Mouse (Mus musculus) right cerebral cortex, postnatal 10 days (tissue): Measurements from ENCODE around the gene Clic3.
A peak's percentile ranks its signal among the peaks of the same experiment; 100 is the strongest.
"Not testable (repeated sequence)": the region's sequence is repeated elsewhere in the genome, so short reads cannot be mapped to it uniquely, and the experiment has no call there.

Experiments used
- DNase-seq, 2 experiments: peaks; one replicate each; pipeline ENCODE4 v3.0.0; 2021; ENCODE audit warnings: low spot score in 2 of 2

Clic3 gene

DNA sequence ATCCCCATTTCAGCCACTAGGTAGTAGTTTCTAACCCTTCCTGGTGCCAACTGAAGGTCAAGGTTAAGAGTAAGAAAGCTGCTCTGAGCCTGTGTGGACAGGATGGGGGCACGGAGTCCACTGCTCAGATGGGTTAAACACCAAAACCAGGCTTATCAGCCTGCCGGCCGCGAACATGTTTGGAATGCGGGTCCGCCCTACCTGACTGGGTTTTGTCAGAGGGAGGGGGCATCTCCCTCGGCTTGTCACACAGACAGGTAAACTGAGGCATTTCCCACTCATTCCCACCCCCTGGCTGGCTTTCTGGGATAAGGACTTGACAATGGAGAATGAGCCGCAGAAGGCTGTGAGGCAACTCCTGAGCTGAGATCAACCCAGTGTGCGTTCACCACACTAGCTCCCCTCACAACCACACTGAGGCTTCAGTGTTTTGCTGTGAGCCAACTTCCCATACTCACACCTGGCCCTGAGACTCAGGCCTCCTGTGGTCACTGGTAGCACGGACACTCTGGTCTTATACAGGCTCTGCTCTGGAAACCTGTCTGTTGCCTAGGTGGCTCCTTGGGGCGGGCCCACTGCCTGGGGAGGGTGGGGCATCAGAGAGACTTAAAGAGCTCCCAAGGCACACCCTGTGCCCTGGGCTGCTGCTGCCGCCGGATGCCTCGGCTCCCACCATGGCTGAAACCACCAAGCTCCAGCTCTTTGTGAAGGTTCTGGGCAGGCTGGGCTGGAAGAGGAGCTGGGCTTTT lies at the start of gene Clic3:
Clic3 (plus strand) TSS at position 634 of the 749 bp plus-strand sequence.
- DNase-seq = no peak

DNA sequence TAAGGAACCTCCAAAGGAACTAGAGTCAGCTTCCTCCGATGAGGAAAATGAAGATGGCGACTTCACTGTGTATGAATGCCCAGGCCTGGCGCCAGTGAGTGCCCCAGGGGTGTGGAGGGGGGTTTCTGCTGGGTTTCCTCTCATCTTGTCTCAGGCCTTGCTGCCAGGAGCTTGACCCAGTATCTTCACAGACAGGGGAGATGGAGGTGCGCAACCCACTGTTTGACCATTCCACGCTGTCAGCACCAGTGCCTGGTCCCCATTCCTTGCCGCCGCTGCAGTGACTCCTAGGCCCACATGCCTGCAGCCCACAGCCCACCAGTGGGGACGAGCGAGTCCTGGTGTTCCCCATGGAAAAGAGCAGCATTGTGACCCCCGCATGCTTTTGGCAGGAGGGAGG lies 47.7 kb upstream of the Clic3 start:
- DNase-seq = peak in 1 of 2 experiments; percentile 20

DNA sequence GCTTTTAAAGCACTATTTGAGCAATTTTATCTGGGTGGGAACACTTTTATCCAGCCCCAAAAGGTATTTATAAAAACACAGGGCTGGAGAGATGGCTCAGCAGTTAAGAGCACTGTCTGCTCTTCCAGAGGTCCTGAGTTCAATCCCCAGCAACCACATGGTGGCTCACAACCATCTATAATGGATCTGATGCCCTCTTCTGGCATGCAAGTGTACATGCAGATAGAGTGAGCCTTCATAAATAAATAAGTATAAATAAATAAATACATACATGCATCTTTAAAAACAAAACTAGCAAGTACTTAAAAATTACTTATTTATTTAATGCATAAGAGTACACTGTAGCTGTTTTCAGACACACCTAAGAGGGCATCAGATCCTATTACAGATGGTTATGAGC lies 43.2 kb upstream of the Clic3 start:
- not testable (repeated sequence) for DNase-seq

DNA sequence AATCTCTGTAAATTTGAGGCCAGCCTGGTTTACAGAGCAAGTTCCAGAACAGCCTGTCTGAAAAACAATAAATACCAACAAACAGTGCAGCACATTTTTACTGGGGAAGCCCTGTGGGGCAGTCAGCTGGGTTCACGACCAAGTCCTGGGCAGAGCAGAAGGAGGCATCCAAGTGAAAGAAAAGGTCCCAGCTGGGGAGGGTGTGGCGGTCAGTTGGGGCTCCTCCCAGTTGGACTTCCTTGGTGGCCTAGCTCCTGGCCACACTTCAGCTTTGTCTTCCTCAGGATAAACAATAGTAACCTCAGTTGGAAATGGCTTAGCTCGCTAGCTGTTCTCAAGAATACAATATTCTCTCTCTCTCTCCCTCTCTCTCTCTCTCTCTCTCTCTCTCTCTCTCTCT lies 39.2 kb upstream of the Clic3 start:
- no peak for DNase-seq

DNA sequence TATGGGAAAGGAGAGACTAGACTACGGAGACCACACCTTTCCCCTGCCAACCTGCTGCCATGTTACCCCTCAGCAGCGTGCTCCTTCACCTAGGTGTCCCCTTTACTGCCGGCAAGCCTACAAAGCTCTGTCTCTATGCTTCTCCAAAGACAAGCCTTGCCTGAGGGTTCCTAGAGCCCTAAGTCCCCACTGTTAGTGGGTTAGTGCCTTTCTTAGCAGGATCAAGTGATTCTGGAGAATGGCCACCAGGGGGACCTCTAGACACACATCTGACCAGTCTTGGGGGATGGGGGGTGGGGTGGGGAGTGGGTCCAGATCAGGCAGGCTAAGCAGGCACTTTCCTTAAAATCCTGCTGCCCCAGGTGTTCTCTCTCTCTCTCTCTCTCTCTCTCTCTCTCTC lies 34.7 kb upstream of the Clic3 start:
- DNase-seq = peak in 1 of 2 experiments; percentile 69

DNA sequence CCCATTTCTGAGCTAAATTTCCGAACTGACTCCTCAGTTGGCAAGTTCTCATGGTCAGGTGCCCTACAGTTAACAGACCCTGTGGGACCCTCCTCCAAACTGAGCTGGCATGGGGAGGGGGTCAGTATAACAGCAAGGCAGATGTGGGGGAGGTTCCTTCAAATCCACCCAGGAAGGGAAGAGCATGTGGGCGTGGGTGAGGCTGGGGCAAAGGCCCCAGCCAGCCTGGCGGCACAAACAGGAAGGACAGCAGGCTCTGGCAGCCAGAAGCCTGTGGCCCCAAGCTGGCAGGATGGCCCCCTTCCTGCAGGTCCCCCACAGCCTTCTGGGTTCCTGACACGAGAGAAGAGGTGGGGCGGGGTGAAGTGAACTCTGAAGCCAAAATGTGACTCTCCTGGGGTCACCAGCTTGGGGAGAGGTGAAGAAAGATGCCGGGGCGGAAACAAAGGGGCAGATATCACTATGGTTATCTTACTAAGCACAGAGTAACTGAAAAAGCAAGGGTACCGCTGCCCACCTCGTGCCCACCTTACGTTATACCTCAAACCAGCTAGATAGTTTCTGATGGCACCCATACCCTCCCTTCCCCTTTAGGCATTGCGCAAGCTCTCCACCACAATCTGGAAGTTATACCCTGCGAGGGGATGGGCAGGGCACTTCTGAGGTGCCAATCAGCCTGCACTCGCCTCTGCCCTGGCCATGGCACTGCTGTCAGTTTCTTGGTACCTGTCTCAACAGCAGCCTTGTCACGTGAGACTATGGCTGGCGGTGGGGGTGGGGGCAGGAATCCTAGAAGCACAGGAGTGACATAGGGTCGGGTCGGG lies 33.8 kb upstream of the Clic3 start, which contains the start of gene Fut7:
Fut7 (plus strand) TSS at position 681 of the 824 bp plus-strand sequence.
- DNase-seq = no peak

DNA sequence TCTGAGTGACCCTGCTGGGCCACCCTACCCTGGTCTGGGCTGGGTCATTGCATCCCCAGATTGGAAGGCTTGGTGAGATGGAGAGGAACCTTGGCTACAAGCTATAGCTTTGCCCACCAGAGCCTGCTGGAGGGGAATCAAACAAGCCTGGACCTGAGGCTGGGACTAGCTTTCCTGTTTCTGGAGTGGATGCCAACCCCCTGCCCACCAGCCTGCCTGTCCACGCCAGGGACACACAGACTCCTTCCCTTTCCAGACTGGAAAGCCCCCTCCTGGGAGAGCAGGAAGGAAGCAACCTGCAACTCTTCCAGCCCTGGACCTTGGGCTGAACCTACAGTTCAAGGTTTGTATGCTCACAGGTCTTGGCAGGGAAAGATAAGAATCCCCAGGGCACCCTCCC lies 33.0 kb upstream of the Clic3 start:
- DNase-seq = no peak

DNA sequence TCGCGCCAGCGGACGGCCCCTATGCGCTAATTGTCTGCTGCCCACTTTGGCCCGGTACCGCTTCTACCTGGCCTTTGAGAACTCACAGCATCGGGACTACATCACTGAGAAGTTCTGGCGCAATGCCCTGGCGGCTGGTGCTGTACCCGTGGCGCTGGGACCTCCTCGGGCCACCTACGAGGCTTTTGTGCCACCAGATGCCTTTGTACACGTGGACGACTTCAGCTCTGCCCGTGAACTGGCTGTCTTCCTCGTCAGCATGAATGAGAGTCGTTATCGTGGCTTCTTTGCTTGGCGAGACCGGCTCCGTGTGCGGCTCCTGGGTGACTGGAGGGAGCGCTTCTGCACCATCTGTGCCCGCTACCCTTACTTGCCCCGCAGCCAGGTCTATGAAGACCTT lies 31.2 kb upstream of the Clic3 start:
- DNase-seq = no peak

DNA sequence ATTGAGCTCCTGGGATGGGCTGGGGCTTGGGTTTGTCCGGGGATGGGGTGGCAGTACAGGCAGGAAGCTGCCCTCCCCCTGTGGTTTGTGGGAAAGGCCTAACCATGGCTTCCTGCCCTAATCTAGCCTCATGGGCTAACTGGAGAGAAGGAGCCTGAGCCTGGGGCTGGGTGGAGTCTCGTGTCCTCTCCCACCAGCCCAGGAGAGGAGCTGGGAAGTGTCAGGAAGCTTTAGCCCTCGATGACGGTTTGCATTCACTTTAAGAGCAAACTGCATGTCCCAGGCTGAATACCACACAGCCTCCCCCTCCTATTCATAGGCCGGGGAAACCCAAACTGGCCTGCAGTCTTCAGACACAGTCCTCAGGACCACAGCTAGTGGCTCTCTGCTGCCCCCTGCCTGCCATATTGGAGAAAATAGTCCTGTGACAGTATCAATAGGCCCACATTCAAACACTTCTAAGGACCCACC lies 29.9 kb upstream of the Clic3 start:
- peak; percentile 79 to 85 for DNase-seq

DNA sequence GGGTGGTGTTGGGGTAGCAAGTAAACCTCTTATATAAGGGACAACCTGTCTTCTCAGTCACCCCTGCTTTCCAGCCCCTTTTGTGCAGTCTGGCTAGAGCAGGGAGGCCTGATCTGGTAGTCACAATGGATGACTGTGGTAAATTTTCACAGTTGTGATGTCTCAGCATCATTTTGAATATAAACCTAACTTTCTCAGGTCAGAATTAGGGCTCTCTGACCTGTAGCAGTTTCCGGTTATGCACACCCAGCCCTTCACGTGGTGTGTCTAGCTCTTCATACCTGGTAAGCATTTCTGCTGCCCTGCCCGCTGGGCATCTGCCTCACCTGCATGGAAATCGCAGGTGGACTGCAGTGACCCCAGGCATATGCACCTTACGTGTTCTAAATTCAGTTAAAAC lies 29.4 kb upstream of the Clic3 start:
- DNase-seq = no peak

DNA sequence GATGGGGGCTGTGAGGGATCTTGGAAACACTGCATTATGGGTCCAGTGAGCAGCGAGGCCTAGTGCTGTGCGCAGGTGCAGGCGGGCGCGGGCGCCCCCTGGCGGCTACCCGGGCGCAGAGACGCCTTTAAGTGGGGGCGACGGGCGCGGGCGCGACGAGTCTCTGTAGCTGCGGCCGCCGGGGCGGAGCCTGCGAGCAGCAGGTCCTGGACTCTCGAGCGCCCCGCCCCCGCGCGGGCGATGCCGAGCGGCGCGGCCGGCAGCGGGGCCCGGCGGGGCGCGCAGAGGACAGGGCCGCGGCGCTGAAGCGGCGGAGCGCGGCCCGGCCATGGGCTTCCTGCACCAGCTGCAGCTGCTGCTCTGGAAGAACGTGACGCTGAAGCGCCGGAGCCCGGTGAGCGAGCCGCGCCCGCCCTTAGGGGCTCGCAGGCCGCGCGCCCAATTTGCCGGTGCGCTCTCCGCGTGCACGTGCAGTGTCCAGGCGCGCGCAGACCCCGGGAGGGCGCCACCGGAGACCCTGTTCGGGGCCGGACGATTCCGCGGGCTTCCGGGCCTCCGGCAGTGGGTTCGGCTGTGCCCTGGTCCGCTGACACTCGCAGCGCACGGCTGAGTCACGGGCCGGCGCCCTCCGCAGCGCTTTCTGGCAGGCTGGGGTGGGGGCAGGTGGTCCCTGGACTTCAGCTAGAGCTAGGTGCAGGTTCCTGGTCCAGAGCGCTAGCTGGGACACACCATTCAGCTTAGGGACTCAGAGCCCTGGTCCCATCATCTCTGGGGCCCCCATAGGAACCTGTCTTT lies 28.0 kb upstream of the Clic3 start, which contains the start of gene Abca2:
Abca2 (plus strand) TSS at position 262 of the 795 bp plus-strand sequence.
- peak; percentile 96 for DNase-seq

DNA sequence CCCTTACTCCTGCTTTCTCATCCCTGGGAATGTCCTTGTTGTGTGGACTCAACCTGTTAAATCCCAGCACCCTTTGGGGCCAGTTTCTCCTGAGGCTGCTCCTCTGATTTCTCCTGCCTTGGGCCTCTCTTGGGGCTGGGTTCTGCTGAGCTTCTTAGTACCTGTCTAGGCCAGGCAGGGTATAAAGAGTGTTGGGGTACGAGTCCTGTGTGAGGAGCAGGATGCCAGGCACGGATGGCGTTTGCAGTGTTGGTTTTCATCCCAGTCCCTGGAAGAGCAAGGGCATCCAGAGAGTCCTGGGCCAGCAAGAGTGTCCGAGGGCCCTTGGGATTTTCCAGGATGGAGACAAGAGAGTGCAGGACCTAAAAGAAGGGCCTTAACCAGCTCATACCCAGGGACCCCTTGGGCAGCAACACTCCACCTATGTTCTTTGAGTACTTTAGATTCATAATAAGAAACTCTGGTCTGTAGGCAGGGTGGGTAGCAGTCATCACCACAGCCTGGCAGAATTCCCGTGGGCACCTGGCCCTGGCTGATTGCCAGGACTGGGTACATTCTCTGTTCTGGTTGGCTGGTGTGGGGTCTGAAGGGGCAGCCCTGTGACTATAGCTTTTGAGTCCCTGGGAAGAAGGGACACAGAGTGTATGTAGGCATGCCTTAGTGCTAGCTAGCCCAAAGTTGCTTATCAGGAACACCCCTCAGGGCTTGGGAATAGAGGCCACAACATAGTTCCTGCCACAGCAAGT lies 27.0 kb upstream of the Clic3 start:
- DNase-seq = no peak

DNA sequence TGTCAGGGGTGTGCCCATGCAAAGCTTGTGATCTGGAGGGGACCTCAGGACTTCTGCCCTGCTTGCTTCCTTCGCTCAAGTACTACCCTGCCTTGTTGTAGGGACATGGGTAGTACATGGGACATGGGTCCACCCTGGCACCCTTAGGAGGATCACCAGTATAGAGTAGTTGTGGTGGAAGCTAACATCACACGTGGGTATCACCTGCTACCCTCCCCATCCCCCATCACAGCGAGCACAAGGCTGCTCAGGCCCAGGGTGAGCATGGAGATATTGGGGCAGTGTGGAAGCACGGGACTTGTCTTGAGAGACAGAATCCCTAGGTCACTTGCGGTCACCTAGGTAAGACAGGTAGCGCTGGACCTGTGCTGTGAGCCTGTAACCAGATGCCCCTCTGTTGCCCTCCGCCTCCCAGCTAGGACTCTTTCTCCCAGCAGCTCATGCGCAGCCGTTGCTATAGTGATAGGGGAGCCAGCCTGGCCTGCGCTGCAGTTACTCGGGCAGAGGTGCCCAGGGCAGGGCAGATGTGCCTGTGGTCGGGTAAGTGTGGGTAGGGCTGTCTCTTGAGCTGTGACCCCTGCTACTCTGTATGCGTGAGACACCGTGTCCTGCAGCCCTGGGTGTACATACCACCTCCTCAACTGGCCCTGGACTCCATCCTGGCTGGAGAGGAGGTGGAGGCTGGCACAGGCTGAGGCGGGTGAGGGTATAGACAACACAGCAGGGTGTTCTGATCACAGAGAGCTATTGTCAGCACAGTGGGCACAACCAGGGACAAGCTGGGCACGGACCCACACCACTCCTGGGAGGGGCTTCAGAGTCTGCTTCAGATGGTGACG lies 26.0 kb upstream of the Clic3 start:
- no peak for DNase-seq

DNA sequence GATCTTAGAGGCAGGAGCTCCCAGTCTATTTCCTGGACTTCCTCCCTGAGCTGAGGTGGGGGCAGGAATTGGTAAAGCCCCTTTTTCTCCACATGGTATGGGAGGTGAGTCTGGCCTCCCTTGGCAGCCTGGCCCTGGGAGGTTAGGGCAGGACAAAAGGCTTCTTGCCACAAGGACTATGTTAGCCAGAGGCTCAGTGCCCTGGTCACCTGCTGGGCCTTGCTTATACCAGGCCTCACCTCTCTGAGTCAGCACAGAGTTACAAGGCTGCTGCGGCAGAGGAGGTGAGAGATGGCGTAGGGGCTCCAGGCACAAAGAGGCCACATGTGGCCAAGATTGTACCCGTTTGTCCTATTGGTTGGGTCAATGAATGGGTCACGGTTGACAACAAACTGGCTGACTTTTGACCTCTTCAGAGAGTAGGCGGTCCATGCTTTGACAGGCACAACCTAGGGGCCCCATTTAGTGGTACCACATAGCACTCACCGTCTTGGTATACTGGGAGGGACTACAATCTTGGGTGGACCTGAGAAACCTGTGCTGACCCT lies 25.3 kb upstream of the Clic3 start:
- no peak for DNase-seq

DNA sequence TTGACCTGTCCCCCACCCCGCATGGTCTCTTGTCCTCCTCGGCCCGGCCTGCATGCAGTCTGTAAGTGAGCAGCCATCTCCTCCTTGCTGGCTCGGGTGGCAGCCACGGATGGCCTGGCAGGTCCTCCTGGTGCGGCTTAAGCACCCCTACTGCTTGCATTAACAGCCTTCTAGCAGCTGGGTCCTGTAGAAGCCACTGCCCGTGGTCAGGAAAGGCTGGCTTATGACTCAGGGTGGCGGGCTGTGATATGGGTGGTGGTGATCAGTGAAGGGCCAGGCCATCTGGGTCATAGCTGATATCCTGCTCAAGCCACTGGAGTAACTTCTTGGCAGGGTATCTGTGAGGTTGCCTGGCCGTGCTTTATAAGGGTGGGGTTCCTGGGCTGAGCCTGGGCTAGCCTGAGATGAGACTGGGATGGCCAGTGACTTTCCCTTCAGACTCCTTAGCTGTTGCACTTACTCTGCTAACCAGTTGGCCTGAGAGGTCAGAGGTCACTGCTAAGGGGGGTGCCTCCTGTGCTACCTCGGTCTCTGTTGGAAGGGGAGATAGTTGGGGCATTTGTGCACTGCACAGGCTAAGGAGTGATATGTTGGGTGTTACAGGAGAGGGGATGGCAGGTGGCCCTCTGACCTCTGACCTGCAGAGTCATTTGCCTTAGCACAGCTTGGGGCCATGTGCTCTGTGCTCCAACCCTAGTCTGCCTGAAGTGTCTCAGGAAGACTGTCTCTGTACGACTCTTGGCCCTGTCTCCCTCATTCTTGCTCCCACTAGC lies 24.1 kb upstream of the Clic3 start:
- DNase-seq = no peak

DNA sequence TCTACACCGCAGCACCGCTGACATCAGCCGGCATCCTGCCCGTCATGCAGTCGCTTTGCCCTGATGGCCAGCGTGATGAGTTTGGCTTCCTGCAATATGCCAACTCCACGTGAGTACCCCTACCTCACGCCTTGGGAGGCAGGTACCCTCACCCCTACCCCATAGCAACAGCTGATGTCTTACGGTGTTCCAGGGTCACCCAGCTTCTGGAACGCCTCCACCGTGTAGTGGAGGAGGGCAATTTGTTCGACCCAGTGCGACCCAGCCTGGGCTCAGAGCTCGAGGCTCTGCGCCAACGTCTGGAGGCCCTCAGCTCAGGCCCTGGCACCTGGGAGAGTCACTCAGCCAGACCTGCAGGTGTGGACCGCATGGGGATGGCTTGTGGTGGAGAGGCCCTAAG lies 23.5 kb upstream of the Clic3 start:
- DNase-seq = no peak

DNA sequence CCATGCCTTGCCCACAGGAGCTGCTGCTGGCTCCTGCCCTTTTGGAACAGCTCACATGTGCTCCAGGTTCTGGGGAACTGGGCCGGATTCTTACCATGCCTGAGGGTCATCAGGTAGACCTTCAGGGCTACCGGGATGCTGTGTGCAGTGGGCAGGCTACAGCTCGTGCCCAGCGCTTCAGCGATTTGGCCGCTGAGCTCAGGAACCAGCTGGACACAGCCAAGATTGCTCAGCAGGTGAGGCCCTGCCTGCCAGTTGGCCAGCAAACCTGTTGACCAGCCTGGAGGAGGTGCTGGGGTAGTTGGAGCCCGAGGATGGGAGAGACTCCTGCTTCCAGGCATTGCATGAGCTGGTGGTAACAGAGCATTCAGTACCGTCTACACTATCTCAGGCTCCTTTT lies 22.3 kb upstream of the Clic3 start:
- DNase-seq = no peak

DNA sequence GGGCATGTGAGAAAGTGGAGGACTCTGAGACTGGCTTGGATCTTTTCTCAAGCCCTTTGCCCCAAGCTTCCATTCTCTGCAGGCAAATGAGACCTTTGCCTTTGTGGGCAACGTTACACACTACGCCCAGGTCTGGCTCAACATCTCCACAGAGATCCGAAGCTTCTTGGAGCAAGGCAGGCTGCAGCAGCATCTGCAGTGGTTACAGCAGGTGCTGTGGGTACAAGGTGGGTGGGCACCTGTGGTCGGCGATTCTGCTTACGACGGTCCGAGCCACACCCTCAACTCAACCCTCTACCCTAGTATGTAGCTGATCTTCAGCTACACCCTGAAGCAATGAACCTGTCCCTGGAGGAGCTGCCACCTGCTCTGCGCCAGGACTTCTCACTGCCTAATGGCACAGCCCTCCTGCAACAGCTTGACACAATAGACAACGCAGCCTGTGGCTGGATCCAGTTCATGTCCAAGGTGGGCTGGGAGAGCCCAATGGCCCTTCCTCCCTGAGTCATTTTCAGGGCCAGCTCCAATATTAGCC lies 20.3 kb upstream of the Clic3 start:
- DNase-seq = peak in 1 of 2 experiments; percentile 10

DNA sequence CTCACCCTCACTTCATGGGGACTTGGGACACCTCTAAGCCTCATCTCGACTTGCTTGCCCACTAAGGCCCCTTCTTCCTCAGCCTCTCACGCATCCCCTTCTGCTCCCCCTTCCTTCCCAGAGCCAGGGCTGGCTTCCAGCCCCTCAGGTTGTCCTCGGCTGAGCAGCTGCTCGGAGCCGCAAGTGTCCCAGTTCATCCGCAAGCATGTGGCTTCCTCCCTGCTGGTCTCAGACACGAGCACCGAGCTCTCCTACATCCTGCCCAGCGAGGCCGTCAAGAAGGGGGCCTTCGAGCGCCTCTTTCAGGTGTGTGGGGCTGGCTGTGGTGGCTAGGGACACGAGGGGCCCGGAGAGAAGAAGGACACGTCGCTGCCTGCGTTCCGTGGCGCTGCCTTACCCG lies 15.6 kb upstream of the Clic3 start:
- DNase-seq = no peak
